Mouse (Mus musculus) 3134 (cell line): ENCODE data around the gene Tra2b.
"Not testable (repeated sequence)": the region's sequence is repeated elsewhere in the genome, so short reads cannot be mapped to it uniquely, and the experiment has no call there.

ENCODE experiments used
- DNase-seq: peaks from one replicate; pipeline ENCODE4 v3.0.0-alpha.2; 2011; ENCODE audit warnings: low spot score; ENCODE audit not compliant: insufficient read length; ENCODE audit errors: extremely low read depth

Tra2b gene

DNA sequence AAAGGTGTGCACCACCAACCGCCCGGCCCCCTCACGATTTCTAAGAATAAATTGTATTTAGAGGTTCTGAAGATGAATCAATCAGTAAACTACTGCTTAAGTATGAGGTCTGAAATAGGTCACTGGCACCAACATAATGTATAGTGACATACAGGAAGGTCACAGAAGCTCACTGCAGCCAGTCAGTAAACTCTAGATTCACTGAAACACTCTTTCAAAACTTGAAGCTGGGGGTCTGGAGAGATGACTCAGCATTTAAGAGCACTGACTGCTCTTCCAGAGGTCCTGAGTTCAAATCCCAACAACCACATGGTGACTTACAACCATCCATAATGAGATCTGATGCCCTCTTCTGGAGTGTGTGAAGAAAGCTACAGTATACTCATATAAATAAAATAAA, 16.1 kb downstream of the Tra2b start:
- DNase-seq: no peak

DNA sequence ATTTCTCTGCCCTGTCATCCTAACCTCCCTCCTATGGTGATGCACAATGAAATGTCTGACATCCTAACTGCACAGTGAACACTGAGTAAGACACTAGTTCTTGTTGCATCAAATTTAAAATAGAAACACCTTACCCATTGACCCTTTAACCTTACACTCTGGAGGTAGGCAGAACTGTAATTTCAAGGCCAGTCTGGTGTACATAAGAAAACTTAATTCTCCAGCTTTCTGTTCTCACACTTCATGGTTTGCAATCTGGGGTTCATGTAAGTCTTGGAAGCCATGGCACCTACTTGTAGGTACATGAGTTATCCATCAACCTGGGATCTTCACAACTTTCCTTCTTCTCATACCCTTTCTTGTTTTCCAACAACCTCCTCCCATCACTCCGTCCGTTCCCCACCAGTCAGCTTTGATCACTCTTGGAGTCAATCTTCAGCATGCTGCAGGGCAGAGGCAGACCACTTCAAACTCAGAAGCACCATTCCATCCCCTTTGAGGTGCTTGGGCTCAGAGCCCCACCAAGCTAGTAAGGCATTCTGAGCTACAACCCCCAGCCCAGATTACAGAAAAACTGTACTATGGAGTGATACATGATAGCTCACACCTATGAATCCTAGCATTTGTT, 23.5 kb downstream of the Tra2b start:
- DNase-seq: no peak

DNA sequence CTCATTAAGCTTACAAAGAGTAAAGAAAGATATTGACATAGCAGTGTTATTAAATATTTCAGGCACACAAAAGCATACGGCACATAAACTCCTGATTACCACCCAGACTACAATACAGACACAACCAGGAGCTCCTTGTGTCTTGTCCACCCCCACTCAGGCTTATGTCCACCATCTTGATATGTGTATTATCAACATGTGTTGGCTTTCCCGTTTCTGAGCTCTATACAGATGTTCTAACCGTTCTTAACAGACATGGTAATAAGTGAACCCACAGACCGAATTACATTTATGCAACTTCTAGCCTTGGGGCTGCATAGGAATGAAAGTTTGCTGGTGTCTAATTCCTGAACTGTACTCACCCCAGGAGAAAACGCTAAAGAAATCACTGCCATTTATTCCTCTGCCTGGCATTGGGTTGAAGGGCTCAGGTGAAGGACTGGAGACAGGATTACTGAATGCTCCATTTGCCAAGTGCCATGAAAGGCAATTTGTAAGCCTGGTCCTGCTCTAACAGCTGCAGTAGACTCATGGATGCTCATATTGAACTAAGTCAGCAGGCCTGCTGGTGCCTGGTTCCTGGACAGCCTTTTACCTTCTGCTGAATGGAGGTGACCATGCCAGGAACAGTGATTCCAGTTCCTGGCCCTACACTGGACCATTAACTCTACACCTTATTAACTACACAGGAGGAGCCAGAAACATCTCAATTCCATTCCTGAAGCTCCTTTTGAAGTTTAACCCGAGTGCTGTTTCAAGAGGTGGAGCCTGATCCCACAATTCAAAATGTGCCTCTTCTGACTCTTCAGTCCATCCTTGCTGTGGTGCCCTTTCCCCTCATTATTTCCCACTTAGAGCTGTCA, 24.2 kb downstream of the Tra2b start:
- DNase-seq: no peak

DNA sequence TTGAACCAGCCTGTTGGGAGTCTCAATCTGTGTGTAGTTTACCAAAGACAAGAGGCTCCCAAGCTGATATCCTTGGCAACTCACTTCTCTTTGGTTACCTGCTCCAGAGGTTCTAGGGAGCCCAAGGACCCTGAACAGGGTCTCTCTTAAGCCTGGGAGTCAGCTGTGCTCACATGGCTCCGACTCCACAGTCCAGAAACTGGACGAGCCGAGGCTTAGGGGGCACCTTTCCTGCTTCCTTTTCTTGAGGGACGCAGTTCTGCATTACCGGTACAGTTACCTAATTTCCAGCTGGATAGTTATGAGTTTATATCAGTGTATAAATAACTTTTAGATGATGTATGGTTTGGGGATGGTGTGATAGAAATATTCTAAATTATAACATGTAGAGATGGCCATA, 24.9 kb downstream of the Tra2b start:
- DNase-seq: no peak

DNA sequence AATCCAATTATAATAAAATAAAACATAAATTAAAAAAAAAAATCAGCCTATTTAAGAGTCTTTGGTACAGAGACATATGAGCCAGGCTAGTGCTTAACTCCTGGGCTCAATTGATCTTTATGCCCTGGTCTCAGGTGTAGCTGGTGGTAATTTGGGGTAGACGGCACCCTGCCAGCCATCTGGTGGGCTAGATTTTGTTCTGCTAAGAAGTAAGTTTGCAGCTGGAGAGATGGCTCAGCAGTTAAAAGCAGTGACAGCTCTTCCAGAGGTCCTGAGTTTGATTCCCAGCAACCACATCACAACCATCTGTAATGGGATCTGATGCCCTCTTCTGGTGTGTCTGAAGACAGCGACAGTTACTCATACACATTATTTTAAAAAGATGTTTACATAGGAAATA, 25.8 kb downstream of the Tra2b start:
- DNase-seq: no peak

DNA sequence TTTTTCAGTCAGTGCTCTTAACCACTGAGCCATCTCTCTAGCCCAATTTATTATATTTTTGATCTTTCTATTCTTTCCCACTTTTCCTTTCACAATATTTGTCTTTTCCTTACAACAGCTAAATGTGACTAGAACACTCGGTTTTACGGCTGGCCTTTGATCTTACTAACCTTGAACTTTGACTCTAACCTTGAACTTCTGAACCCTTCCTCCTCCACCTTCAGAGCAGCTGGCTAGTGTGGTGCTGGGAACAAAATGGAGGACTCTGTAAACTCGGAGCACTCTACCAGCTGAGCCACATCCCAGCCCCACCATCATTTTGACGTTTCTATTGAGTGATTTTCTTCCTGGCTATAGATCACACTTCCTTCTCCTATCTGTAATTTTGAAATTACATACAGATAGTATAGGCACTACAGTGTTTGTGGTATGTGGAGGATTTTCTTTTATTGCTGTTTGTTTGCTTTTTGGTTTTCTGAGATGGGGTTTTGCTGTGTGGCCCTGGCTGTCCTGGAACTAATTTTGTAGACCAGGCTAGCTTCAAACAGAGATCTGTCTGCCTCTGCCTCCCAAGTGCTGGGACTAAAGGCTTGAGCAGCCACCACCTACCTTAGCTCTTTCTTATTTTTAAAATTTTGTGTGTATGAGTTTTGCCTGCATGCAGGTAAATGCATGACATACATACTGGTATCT, 26.7 kb downstream of the Tra2b start:
- DNase-seq: no peak

DNA sequence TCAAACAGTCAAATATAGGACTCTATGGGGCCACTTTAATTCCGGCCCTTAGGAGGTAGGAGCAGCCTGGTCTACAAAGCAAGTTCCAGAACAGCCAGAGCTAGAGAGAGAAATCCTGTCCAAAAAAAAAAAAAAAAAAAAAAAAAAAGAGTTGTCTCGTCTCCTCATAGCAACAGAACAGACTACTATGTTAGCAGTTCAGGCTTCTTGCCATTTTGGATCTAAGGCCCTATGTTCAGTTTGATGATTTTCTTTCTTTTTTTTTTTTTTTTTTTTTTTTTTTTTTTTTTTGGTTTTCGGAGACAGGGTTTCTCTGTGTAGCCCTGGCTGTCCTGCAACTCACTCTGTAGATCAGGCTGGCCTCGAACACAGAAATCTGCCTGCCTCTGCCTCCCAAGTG, 27.4 kb downstream of the Tra2b start:
- DNase-seq: not testable (repeated sequence)

DNA sequence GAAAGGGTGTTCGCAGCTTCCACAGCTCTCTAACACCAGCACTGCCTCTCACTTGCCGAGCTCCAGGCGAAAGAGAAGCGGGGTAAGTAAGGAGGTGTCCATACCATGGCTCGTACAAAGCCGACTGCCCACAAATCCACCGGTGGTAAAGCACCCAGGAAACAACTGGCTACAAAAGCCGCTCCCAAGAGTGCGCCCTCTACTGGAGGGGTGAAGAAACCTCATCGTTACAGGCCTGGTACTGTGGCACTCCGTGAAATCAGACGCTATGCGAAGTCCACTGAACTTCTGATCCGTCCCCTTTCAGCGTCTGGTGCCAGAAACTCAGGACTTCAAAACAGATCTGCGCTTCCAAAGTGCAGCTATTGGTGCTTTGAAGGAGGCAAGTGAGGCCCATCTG, 29.0 kb downstream of the Tra2b start:
- DNase-seq: no peak

DNA sequence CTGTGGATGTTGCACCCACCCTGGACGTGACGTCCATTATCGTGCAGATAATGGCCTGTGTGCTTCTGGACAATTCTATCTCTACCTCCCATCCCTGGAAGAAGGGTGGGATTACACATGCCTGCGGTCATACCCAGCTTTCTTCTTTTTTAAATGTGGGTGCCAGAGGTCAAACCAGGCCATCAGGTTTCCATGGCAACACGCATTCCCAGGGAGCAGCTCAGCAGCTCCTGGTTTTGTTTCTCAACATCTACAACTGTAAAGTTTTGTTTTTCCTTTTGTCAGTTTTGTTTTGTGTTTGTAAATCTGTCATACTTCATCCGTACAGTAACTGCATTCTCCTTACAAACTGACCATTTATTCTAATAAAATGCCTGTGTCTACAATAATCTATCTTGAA, 31.3 kb downstream of the Tra2b start:
- no peak for DNase-seq

DNA sequence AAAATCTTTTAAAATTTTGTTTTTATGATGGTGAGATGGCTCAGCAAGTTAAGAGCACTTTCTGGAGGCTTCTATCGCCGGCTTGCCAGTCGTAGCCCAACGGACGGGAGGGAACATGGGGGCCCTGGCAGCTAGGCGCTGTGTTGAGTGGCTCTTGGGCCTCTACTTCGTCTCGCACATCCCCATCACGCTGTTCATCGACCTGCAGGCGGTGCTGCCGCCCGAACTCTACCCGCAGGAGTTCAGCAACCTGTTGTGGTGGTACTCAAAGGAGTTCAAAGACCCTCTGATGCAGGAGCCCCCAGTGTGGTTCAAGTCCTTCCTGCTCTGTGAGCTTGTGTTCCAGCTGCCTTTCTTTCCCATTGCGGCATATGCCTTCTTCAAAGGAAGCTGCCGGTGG, 35.5 kb downstream of the Tra2b start:
- DNase-seq: not testable (repeated sequence)

DNA sequence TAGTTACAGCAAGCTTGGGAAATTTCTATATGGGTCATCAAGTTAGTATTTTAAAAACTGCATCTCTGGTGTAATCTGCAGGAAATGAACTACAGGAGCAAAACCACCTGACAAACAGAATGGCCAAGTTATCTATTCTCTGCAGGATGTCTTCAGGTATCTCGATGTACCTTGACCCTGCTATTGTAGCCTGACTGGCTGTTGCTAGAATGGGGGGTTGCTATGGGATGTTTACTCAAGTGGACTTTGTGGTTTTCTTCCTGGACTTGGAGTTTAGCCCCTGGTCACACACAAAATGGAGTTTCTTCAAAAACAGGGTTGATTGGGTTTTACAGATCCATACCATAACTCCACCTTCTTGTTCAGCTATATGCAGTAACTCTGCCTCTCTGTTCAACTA, 62.3 kb downstream of the Tra2b start:
- no peak for DNase-seq

DNA sequence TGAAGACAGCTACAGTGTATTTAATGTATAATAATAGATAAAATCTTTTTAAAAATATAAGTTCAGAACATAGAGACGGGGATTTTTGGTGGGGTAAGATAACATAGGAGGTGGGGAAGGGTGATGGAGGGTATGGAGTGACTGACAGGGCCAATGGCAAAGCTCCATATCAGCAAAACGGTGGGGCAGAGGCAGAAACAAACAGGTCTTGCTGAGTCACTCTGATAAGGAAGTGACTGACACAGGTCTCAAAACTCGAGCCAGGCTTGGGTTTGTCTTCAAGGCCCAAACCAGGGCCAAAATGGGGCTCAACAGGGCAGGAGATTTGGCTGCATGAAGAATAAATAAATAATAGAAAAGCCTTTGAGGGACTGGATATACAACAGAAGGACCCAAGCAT, 63.9 kb downstream of the Tra2b start:
- no peak for DNase-seq

DNA sequence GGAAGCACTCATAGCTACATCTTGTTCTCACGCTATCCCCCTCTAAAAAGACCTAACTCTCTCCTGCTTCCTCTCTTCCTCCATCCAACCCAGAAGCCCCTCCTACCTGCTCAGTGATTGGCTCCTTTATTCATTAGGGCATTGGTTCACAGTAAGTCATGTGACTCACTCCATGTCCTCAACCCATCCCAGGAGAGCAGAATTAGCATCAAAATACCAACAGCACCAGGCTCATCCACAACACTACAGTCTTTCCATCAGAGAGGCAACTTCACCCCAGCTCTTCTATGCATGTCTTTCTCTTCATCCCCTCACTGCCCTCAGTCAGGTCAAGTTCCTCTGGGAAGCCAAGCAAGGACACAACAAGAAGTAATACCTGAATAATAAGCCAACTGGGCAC, 65.3 kb downstream of the Tra2b start:
- DNase-seq: no peak
